Mouse (Mus musculus): Measurements from ENCODE around the gene Ganc. TPM values are rescaled to one million over a fixed set of nuclear protein-coding genes. Genes with fewer than 3 reads are reported as not detected.

The Ganc gene
- polyA plus RNA-seq, 1 experiment from 2014 or later = 6.7 TPM

DNA sequence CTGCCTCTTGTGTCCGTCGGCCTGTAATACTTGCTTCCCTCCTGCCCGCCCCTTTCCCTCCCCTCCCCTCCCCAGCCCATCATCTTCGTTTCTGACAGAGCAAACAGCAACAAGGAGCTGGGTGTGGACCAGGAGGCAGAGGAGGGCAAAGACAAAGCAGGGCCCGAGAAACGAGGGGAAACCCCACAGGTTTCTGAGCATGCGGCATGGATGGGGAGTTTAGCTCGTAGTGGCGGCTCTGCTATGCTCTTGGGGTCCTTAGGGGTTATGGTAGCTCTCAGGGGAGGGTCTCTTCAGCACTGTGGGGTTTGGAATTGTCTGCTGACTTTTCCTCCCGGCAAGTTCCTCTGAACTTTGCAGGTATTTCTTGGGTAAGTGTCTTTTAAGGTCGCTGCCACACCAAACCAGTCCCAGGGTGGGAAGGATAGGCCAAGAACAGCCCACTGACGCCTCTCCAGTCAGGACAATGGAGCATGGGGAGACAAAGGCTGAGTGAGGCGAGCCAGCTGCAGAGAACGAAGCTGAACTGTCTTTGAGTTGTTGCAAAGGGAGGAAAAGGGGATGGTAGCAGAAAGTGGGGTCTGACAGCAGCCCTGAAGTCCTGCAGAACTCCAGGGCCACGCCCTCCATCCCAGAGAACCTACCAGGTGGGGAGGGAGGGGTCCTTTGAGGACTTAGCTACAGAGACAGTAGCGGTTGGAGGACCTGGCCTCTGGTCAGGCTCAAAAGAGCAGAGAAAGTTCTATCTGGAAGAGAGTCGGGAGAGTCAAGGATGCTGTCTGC lies 97.6 kb downstream of the Ganc start:
- Histone ChIP-seq H3K27ac (ENCODE audit: low read depth, low read length) (no peak overlapping the region), H3K4me1 (replicated peaks; ENCODE audit: control insufficient read depth, insufficient read depth, low read length) (no peaks in the 10 kb centered on the region), H3K4me3 (ENCODE audit: low read depth, low read length) (no peak overlapping the region), H3K36me3 (ENCODE audit: control insufficient read depth, insufficient read depth, low read length) (peaks cover 2% of the 10 kb centered on the region; the same call in 1 of the 2 replicates), H3K9ac (ENCODE audit: low read length) (peak overlapping the region; percentile 27; the same call in 1 of the 2 replicates), H3K27me3 (ENCODE audit: control insufficient read depth, insufficient read depth, low read length) (no peaks in the 10 kb centered on the region), H3K9me3 (ENCODE audit: control insufficient read depth, low read length) (no peaks in the 10 kb centered on the region), H3K4me2 (ENCODE audit: low read depth, low read length, severe bottlenecking) (0 out of 2 replicates have a peak overlapping the region, but pooled peaks have one; percentile 15)
- DNase-seq (ENCODE audit: low spot score) = no peak
- no peak for ATAC-seq (replicated peaks; ENCODE audit: low FRiP score)
- 36% methylated on average over 17 of the region's 17 CpGs for WGBS

DNA sequence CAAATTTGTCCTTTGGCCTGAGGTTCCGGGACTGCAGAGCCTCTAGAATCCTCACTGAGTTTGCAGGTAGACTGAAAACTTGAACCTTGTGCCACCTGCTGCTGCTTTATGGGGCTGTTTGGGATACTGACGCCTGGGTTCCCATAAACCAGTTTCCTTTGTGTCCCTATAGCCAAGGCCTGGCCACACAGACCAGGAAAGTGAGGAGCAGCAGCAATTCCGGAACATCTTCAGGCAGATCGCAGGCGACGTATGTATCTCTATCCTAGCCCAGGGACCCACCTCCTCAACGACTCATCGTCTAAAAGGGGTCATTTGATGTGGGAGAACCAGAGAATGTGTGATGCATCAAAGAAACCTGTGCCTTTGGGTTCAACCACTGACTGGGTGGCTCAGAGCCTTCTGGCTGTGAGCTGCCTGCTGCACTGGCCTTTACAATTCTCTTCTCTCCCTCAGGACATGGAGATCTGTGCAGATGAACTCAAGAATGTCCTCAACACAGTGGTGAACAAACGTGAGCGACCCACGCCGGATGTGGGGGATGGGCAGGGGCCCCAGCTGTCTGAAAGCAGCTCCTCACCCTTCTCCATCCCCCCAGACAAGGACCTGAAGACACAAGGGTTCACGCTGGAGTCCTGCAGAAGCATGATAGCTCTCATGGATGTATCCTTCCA lies 98.4 kb downstream of the Ganc start:
- 78% methylated on average over 13 of the region's 13 CpGs for WGBS

DNA sequence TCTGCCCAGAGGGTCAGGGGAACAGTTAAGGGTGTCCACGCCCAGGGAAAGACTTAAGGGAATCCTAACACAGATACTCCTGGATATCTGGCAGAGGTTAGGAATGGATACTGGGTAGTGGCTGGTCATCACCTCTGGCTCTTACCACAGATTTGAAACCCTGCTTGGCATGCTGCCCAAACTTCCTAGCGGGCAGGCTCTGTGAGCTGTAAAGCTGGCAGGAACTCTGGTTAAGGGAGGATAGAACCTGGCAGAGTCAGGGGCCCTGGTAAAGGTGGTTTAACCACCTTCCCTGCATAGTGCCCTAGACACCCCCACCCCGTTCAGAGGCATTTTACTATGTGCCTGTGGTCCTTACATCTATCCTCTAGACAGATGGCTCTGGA lies 98.9 kb downstream of the Ganc start:
- Histone ChIP-seq H3K4me3 (ENCODE audit: low read depth, low read length) (no peak overlapping the region), H3K27ac (ENCODE audit: low read depth, low read length) (no peak overlapping the region), H3K27me3 (ENCODE audit: control insufficient read depth, insufficient read depth, low read length) (no peaks in the 10 kb centered on the region), H3K9me3 (ENCODE audit: control insufficient read depth, low read length) (no peaks in the 10 kb centered on the region), H3K9ac (ENCODE audit: low read length) (no peak overlapping the region), H3K36me3 (ENCODE audit: control insufficient read depth, insufficient read depth, low read length) (peaks cover 2% of the 10 kb centered on the region; the same call in 1 of the 2 replicates), H3K4me1 (replicated peaks; ENCODE audit: control insufficient read depth, insufficient read depth, low read length) (no peaks in the 10 kb centered on the region), H3K4me2 (ENCODE audit: low read depth, low read length, severe bottlenecking) (no peak overlapping the region)
- WGBS = 83% methylated on average over 3 of the region's 3 CpGs
- no peak for DNase-seq (ENCODE audit: low spot score)
- ATAC-seq (replicated peaks; ENCODE audit: low FRiP score) = no peak

More for the DNA sequence above, 98.4 kb downstream of the Ganc start:
- H3K4me1 ChIP-seq (replicated peaks; ENCODE audit: control insufficient read depth, insufficient read depth, low read length) = no peaks in the 10 kb centered on the region
- peaks cover 2% of the 10 kb centered on the region; the same call in 1 of the 2 replicates for H3K36me3 ChIP-seq (ENCODE audit: control insufficient read depth, insufficient read depth, low read length)
- no peaks in the 10 kb centered on the region for H3K9me3 ChIP-seq (ENCODE audit: control insufficient read depth, low read length)
- no peak overlapping the region for H3K4me3 ChIP-seq (ENCODE audit: low read depth, low read length)
- H3K4me2 ChIP-seq (ENCODE audit: low read depth, low read length, severe bottlenecking) = no peak overlapping the region
- H3K27me3 ChIP-seq (ENCODE audit: control insufficient read depth, insufficient read depth, low read length) = no peaks in the 10 kb centered on the region
- H3K9ac ChIP-seq (ENCODE audit: low read length) = no peak overlapping the region
- no peak overlapping the region for H3K27ac ChIP-seq (ENCODE audit: low read depth, low read length)
- ATAC-seq (replicated peaks; ENCODE audit: low FRiP score) (no peak), DNase-seq (ENCODE audit: low spot score) (no peak)

DNA sequence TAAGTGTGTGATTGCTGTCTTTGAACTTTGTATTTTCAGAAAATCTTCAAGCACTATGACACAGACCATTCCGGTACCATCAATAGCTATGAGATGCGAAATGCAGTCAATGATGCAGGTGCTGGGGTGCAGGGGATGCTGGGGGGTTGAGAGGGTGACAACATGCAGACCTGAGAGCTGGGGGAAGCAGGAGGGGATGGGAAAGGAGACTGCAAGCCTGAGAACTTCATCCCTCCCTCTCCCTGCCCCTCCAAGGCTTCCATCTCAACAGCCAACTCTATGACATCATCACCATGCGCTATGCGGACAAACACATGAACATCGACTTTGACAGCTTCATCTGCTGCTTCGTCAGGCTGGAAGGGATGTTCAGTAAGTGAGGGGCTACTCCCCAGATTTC lies 99.4 kb downstream of the Ganc start:
- no peak overlapping the region for H3K27ac ChIP-seq (ENCODE audit: low read depth, low read length)
- H3K9me3 ChIP-seq (ENCODE audit: control insufficient read depth, low read length) = no peaks in the 10 kb centered on the region
- H3K9ac ChIP-seq (ENCODE audit: low read length) = no peak overlapping the region
- no peak overlapping the region for H3K4me2 ChIP-seq (ENCODE audit: low read depth, low read length, severe bottlenecking)
- 90% methylated on average over 6 of the region's 6 CpGs for WGBS
- no peak for ATAC-seq (replicated peaks; ENCODE audit: low FRiP score)
- no peaks in the 10 kb centered on the region for H3K4me1 ChIP-seq (replicated peaks; ENCODE audit: control insufficient read depth, insufficient read depth, low read length)
- H3K27me3 ChIP-seq (ENCODE audit: control insufficient read depth, insufficient read depth, low read length) = no peaks in the 10 kb centered on the region
- peaks cover 2% of the 10 kb centered on the region; the same call in 1 of the 2 replicates for H3K36me3 ChIP-seq (ENCODE audit: control insufficient read depth, insufficient read depth, low read length)
- H3K4me3 ChIP-seq (ENCODE audit: low read depth, low read length) = no peak overlapping the region
- no peak for DNase-seq (ENCODE audit: low spot score)

DNA sequence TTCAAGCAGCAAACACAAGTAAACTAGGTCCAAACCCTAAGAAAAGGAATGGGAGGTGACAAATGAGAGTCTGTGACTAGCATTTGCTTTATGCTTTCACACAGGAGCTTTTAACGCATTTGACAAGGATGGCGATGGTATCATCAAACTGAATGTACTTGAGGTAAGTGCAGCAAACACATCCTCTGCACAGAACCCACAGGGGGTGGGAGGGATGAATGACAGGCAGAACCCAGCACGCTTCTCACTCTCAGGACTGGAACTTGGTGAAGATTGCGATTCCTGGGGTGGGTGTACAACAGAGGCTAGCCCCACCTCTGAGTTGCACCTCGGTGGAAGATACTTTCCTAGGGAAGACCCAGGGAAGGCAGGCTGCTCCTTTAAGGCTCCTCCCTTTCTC lies 100.3 kb downstream of the Ganc start:
- Histone ChIP-seq H3K4me1 (replicated peaks; ENCODE audit: control insufficient read depth, insufficient read depth, low read length) (no peaks in the 10 kb centered on the region), H3K27ac (ENCODE audit: low read depth, low read length) (no peak overlapping the region), H3K9ac (ENCODE audit: low read length) (no peak overlapping the region), H3K36me3 (ENCODE audit: control insufficient read depth, insufficient read depth, low read length) (peaks cover 2% of the 10 kb centered on the region; the same call in 1 of the 2 replicates), H3K9me3 (ENCODE audit: control insufficient read depth, low read length) (no peaks in the 10 kb centered on the region), H3K4me3 (ENCODE audit: low read depth, low read length) (no peak overlapping the region), H3K4me2 (ENCODE audit: low read depth, low read length, severe bottlenecking) (no peak overlapping the region), H3K27me3 (ENCODE audit: control insufficient read depth, insufficient read depth, low read length) (no peaks in the 10 kb centered on the region)
- ATAC-seq (replicated peaks; ENCODE audit: low FRiP score) (no peak), DNase-seq (ENCODE audit: low spot score) (no peak)
- 82% methylated on average over 5 of the region's 5 CpGs for WGBS

Other genes starting within 250 kb of the Ganc start
- gene Ehd4, start 249.3 kb upstream of the Ganc start, polyA plus RNA-seq (2014; fragmentation: Nextera tagmentation; extraction: Ambion mirVana) = 13.1 and 13.9 TPM in 2 replicates
- 0.09 TPM in 1 of 2 replicates, not detected in the other for gene Pla2g4e, start 158.6 kb upstream of the Ganc start, polyA plus RNA-seq (2014; fragmentation: Nextera tagmentation; extraction: Ambion mirVana)
- gene Pla2g4d, start 114.7 kb upstream of the Ganc start, polyA plus RNA-seq (2014; fragmentation: Nextera tagmentation; extraction: Ambion mirVana) = 0.07 and 0.08 TPM in 2 replicates
- gene Pla2g4f, start 89.7 kb upstream of the Ganc start, polyA plus RNA-seq (2014; fragmentation: Nextera tagmentation; extraction: Ambion mirVana) = not detected in 2 replicates
- gene Vps39, start 50.8 kb upstream of the Ganc start, polyA plus RNA-seq (2014; fragmentation: Nextera tagmentation; extraction: Ambion mirVana) = 32.5 and 35.9 TPM in 2 replicates
- 6.0 and 10.6 TPM in 2 replicates for gene Tmem87a, start 217 bp downstream of the Ganc start, polyA plus RNA-seq (2014; fragmentation: Nextera tagmentation; extraction: Ambion mirVana)
- gene Capn3, start 52.1 kb downstream of the Ganc start, polyA plus RNA-seq (2014; fragmentation: Nextera tagmentation; extraction: Ambion mirVana) = 3.7 and 4.4 TPM in 2 replicates
- gene Zfp106, start 159.9 kb downstream of the Ganc start, polyA plus RNA-seq (2014; fragmentation: Nextera tagmentation; extraction: Ambion mirVana) = 73.9 and 75.5 TPM in 2 replicates
- gene Snap23, start 163.8 kb downstream of the Ganc start, polyA plus RNA-seq (2014; fragmentation: Nextera tagmentation; extraction: Ambion mirVana) = 46.8 and 51.7 TPM in 2 replicates
- 40.7 and 43.2 TPM in 2 replicates for gene Haus2, start 205.5 kb downstream of the Ganc start, polyA plus RNA-seq (2014; fragmentation: Nextera tagmentation; extraction: Ambion mirVana)
- gene Lrrc57, start 205.6 kb downstream of the Ganc start, polyA plus RNA-seq (2014; fragmentation: Nextera tagmentation; extraction: Ambion mirVana) = 35.3 and 35.7 TPM in 2 replicates
- 3.9 and 5.4 TPM in 2 replicates for gene Stard9, start 225.2 kb downstream of the Ganc start, polyA plus RNA-seq (2014; fragmentation: Nextera tagmentation; extraction: Ambion mirVana)

Data from forebrain, embryonic 11.5 days (tissue).